Mouse (Mus musculus) ES-Bruce4 (cell line): ENCODE results near the gene Cysrt1.

Experiments used
- CTCF ChIP-seq: IDR thresholded peaks from one replicate; pipeline ENCODE4 v1.8.1; 2011; ENCODE audit warnings: low read depth, low read length
- EP300 ChIP-seq: IDR thresholded peaks from 2 replicates; pipeline ENCODE4 v1.6.1; 2011; ENCODE audit warnings: low read depth, low read length; ENCODE audit not compliant: insufficient read depth
- POLR2A ChIP-seq: IDR thresholded peaks from one replicate; pipeline ENCODE4 v1.8.1; 2011; ENCODE audit warnings: low read length; ENCODE audit not compliant: insufficient read depth

- no peak for TF ChIP-seq POLR2A
- TF ChIP-seq CTCF = no peak
- TF ChIP-seq EP300 = no peak
These were observed 31.6 kb downstream of the Cysrt1 start for GRCm38 (mm10) chr2:25210686-25211085.
